Mouse (Mus musculus): ENCODE measurements around the gene Scyl3. TPM values are rescaled to one million over a fixed set of nuclear protein-coding genes. Genes with fewer than 3 reads are reported as not detected.

Scyl3 gene
- polyA plus RNA-seq, 1 experiment from 2014 or later: 18.4 TPM

Other genes with a start within 250 kb of the Scyl3 start
- 0.15 and 1.6 TPM in 2 replicates for gene Mettl11b, start 203.9 kb upstream of the Scyl3 start, polyA plus RNA-seq (2015; fragmentation: Nextera tagmentation; extraction: Ambion mirVana)
- 35.8 and 37.5 TPM in 2 replicates for gene Kifap3, start 149.5 kb upstream of the Scyl3 start, polyA plus RNA-seq (2015; fragmentation: Nextera tagmentation; extraction: Ambion mirVana)
- 16.2 and 17.4 TPM in 2 replicates for gene BC055324, start 65.7 kb downstream of the Scyl3 start, polyA plus RNA-seq (2015; fragmentation: Nextera tagmentation; extraction: Ambion mirVana)
- 8.6 and 9.7 TPM in 2 replicates for gene Mettl18, start 65.8 kb downstream of the Scyl3 start, polyA plus RNA-seq (2015; fragmentation: Nextera tagmentation; extraction: Ambion mirVana)
- 0.25 and 0.26 TPM in 2 replicates for gene Sele, start 119.1 kb downstream of the Scyl3 start, polyA plus RNA-seq (2015; fragmentation: Nextera tagmentation; extraction: Ambion mirVana)
- 0.74 and 1.0 TPM in 2 replicates for gene Sell, start 132.9 kb downstream of the Scyl3 start, polyA plus RNA-seq (2015; fragmentation: Nextera tagmentation; extraction: Ambion mirVana)
- 0.36 and 0.57 TPM in 2 replicates for gene Selp, start 186.2 kb downstream of the Scyl3 start, polyA plus RNA-seq (2015; fragmentation: Nextera tagmentation; extraction: Ambion mirVana)
- 0.24 and 0.36 TPM in 2 replicates for gene F5, start 222.7 kb downstream of the Scyl3 start, polyA plus RNA-seq (2015; fragmentation: Nextera tagmentation; extraction: Ambion mirVana)

All from limb, embryonic 15.5 days (tissue).